Mouse (Mus musculus): ENCODE measurements around the gene Cog5.
A peak's percentile ranks its signal among the peaks of the same experiment; 100 is the strongest.
"Not testable (repeated sequence)": the region's sequence is repeated elsewhere in the genome, so short reads cannot be mapped to it uniquely, and the experiment has no call there.

Cog5 gene

DNA sequence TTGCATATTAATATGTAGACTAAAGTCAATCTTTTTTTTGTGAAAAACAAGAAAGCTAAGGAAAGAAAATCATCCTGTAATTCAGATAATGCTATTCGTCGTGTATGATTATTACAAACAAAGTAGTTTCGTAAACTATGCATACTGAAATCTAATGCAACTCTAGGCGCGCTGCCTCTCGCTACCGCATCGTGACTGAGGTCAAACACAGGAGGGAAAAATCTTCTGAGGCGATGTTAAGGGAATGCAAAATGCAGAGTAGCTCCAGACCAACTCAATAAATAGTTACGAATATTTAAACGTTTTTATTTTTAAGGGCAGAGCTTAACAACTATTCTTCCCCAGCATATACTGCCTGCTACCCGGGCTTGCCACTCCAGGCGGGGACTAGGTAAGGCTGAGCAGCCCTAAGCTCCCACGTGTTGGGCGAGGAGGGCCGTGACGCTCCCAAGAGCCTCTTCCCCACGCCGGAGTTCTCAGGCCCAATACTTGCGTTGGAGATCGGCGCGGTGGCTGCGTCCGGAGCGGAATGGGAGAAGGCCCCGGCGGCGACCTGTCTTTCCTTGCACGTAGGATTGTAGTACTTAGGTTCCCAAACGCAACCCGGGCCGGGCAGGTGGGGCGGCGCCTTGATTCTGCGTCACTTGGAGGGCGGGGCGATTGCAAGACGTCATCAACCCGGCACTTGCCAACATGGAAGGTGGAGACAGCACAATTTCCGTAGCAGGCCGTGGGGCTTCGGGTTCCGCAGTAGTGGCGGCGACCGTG, at the start of gene Cog5, which contains the start of gene Dus4l:
Gene Cog5 (plus strand): TSS at position 673 of the 768 bp plus-strand sequence.
Gene Dus4l (minus strand): TSS at position 630 of the 768 bp plus-strand sequence.
- peak; percentile 96 for DNase-seq

DNA sequence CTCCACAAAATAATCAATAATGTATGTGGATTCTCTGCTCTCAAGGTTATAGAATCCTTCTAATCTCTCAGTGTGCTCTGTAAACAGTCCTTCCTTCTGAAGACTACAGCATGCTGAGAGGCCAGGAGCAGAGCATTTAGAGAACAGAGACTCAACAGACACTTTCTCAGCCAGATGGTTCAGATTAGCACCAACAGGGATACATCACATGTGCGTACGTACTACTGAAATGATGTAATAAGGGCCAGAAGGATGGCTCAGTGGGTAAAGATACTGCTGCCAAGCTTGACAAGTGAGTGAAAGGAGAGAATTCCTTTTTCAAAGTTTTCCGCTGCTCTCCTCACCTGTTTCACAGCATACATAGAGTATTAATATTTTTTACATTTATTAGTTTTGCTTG, 49.8 kb upstream of the Cog5 start:
- DNase-seq = no peak

DNA sequence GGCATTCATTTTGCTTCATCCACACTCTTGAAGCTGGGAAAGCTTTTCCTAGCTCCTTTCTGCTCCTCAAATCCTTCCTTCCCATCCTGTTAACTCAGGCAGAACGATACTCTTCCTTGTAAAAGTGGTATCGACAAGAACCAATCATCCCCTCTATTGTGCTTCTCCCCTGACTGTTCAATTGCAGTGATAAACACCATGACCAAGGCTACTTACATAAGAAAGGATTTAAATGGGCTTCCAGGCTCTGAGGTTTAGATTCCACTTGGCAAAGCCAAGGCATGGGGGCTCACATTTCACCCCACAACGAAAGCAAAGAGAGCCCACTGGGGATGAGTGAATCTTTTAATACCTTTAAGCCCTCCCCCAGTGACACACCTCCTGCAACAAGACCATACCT, 46.5 kb upstream of the Cog5 start:
- no peak for DNase-seq

DNA sequence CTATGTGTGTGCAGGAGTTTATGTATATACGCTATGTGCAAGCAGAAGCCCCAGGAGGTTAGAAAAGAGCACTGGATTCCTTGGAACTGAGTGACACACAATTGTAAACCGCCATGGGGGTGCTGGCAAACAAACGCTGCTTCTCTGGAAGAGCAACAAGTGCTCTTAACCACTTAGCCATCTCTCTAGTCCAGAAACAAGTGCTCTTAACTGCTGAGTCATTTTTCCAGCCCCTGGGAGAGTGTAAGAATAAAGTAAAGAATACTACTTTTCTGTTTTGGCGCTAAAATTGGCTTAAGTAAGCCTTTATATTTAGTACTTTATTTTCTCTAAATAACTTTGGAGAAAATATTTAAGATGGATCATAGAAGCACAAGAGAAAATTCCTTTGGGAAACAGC, 41.3 kb upstream of the Cog5 start:
- DNase-seq = no peak

DNA sequence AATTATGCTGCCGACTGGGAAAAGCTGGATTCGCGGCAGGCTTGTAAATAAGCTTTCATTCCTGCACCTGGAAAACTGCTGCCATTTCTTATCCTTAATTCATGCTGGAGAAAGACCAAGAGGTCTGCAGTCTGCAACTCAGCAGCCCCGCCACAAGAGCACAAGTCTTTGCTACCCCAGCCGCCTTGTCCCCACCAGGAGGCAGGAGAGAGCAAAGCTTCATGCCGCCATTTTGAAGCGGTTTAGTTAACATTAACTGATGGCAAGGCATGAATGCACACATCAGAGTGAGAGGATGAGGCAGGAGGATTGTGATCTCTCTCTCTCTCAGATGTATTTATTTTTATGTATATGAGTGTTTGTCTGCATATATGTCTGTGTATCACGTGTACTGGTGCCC, 34.6 kb upstream of the Cog5 start:
- DNase-seq = no peak

DNA sequence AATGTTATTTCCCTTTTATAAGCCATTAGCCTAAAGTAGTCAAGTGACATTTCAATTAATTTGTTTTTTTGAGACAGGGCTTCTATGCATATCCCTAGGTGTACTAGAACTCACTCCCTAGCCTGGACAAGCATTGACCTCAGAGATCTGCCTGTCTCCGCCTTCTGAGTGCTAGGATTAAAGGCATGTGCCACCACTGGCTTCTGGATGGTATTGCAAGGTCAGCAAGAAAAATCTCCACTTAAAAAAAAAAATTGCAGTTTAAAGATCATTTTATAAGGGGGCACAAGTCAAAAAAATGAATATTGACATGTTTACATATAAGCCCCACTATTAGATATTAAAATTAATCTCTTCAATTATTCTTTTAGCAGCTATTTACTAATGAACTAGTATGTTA, 29.7 kb upstream of the Cog5 start:
- no peak for DNase-seq

DNA sequence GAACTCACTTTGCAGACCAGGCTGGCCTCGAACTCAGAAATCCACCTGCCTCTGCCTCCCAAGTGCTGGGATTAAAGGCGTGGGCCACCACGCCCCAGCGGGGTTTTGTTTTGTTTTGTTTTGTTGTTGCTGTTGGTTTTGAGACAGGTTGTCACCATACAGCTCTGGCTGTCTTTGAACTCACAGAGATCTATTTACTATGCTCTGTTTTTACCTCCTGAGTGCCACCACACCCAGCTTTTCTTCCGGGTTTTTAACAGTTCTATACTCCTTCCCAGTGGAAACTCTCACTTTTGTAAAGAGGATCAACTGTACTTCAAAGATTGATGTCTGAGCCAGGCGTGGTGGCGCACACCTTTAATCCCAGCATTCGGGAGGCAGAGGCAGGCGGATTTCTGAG, 26.3 kb upstream of the Cog5 start:
- DNase-seq = not testable (repeated sequence)

DNA sequence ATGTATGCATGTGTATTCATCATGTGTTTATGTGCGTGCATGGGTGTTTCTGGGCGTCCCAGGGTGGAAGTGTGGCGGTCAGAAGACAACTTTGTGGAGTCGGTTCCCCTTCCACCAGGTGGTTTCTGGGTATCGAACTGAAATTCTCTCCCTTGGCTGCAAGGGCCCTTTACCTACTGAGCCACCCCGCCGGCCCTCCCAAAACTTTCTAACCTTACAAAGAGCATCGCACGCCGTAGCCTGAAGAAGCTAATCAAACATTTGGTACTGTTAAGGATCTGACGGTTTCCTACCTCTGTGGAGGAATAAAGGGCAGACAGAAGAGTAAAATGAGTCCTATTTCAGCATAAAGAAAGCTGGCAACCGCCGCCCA, 20.7 kb upstream of the Cog5 start:
- peak; percentile 24 for DNase-seq

DNA sequence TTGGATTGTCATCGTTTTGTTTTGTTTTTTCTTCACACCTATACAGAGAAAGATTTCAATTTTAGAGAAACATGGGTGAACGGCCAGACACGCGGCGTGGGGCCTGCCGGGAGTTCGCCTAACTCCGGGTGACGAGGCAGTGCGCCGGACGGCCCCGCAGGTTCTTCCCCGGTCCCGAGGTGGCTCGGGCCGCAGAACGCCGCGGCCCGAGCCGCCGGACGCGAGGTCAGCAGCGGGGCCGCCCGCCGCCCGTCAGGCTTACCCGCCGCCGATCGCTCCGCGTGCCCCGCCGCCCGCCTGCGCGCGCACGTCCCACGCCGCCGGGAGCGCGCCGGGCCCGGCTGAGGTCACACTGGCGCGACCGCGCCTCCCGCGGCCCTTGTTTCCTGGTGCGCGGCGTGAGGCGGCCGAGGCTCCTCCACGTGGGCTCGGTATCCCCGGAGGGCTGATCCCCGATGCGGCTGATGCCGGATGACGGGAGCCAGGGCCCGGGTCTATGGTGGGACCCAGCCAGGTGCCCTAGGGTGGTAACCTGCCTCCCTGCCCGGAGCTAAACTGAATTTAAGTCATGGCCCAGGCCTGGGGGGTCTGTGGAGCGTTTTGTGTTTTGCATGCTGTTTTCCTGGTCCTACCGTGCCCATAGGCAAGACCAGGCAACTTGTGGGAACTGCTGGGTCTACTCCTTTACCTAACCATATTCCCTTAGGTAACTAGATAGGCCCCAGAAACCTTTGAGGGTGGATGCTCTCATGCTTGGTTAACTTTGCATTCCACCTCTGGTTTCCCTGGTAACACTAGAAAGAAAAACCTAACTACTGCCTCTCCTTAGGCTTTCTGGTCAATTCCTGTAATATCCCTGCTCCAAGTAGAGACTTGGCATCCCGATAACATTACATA, 20.1 kb upstream of the Cog5 start, which contains the start of gene Bcap29:
Gene Bcap29 (minus strand): TSS at position 316 of the 897 bp plus-strand sequence.
- DNase-seq = peak; percentile 85

DNA sequence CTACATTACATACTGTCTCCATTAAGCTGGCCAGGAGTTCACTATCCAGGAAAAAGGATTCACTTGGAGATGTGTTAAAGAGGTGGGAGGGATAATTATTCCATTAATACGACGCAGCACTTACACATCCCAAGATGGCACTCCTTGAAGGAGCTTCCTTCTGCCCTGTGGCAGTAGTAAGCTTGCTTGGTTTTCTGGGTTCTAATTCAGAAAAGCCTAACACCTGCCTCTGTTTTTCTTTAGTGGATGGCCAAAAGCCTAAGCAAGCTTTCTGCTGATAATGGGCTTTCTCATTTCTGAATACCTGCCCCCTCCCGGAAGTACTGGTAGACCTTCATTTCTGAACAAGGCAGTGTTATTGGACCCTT, 19.4 kb upstream of the Cog5 start:
- peak; percentile 1 for DNase-seq

DNA sequence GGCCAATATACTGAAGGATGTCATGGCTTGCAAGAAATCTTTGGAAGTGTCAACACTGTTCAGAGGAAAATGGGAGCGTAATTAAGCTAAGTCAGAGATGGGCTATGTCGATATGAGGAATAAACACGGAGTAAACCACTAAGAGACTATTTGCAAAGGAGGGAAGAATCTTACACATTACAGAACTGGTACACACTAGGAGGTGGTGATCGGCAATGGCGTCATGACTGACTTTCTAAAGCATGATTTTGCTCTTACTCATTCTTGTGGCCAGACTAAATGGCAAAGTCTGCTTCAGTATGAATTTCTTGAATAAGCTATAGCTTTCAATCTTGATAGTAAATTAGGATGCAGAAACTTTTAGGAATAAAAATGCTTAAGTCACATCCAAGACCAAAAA, 1.1 kb upstream of the Cog5 start:
- DNase-seq = no peak

DNA sequence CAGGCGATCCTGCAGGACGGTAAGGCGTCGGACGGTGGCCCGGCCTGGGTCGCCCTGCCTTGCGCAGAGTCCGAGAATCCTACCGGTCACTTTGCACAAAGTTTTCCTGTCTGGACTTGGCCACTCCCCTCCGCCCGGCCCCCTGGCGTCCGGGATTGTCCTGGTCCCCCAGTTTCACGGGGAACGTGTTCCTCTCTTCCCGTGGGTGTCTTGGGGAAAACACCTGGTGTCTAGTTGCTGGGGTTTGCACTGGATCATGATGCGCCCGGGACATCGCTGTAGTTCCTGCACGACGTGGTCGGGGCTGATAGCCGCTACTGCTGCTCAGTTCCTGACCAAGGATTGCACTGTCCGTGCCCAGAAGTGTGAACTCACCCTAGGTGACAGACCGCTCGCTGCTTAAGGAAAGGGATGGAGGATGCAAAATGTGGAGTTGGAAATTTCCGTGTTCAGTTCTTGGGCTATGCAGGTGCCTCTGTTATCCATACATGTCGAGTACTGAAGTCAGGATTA, 352 bp downstream of the Cog5 start:
- no peak for DNase-seq

DNA sequence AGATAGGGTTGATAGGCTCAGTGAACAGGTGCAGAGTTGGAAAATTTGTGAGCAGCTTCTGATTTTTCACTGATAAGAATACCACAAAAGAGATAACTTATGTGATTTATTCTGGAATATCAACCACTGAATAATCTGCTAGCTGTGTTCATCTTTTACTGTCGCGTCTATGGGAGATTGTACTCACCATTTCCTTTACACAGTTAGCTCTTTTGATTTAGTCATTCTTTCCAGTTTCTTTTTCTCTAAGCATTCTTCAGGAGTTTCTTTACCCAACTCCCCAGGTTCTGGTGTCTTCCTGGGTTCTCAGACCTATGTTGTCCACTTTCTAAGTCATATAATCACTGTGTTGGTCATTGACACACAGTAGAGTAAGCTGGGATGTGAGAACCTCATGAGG, 2.2 kb downstream of the Cog5 start:
- no peak for DNase-seq

DNA sequence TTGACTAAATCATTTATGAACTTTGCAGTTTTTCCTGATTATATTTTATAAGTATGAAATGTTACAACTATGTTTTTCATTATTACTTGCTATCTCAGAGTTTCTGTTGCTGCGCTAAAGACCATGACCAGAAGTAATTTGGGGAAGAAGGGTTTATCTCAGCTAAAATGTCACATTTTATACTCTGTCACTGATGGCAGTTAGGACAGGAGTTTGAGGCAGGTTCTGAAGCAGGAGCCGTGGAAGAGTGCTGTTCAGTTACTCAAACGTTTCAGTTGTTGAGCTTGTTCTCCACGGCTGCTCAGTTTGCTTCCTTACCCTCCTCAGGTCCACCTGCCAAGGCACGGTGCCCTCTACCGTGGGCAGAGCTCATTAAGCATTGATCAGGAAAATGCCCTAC, 11.3 kb downstream of the Cog5 start:
- no peak for DNase-seq

DNA sequence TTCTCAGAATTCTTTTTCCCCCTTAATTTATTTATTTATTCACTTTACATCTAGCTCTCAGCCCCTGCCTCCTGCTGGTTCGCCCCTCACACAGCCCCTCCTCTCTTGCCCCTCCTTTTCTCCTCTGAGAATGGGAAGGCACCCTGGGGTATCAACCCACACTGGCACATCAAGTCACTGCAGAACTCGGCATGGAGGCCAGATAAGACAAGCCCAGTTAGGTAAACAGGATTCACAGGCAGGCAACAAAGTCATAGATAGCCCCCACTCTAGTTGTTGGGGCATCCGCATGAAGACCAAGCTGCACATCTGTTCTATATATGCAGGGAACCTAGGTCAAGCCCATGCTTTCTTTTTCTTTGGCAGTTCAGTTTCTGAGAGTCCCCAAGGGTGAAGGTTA, 12.5 kb downstream of the Cog5 start:
- no peak for DNase-seq

DNA sequence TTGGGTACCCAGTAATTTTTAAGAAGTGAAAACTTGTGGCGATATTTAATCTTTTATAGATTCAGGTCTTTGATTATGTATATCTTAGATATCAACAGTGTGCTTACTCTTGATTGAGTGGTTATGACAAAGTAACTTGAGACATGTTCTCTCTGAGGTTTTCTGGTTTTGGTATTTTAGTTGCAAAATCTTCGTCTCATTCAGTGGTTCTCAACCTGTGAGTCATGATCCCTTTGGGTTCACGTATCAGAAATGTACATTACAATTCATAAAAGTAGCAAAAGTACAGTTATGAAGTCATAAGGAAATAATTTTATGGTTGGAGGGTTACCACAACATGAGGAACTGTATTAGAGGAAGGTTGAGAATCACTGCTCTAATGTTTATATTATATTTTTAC, 32.0 kb downstream of the Cog5 start:
- DNase-seq = no peak

DNA sequence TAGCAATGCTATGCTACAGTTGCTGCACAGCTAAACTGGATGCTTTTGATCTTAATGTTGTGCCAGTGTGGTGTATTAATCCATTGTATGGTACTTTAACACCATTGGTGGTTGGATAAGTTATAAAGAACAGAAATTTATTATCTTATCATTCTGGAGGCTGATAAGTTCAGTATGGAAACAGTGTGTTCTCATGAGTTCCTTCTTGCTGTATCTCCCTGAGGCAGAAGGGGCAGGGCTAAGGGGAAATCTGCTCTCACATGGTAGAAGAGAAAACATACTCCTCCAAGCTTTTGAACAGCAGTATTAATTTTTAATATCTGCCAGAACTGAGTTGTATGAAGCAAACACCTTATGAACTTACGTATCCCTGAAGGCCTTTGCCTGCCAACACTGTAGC, 38.6 kb downstream of the Cog5 start:
- DNase-seq = no peak

DNA sequence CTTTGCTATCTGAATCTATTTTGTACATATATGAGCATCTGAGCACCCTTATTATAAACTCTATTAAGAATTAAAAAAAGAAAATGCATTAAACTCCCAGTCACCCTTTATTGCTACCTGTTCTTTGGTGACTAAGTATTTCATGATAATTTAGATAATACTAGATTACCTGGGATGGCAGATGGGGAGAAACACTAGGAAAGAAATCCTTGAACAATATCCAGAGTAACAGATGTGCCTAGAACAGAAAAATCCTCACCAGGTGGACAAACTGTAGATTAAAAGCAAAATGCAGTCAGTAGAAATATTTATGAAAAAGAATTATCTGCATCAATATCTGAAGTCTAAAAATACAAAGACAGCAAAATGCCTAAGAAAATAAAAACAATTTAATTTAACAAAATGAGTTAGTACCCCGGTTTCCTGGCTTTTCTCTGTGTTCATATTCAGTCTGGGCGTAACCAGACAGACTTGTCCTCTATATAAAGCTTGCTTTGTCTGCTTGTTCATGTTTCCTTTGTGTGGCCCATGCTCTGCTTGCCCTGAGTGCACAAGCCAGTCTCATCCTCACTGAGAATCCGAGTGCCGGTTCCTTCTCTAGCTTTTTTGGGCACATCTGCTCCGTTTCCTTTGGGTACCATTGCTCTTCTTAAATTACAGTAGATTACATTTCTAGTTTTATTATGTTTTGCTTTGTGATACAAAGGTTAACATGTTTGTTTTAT, 46.1 kb downstream of the Cog5 start:
- DNase-seq = no peak

DNA sequence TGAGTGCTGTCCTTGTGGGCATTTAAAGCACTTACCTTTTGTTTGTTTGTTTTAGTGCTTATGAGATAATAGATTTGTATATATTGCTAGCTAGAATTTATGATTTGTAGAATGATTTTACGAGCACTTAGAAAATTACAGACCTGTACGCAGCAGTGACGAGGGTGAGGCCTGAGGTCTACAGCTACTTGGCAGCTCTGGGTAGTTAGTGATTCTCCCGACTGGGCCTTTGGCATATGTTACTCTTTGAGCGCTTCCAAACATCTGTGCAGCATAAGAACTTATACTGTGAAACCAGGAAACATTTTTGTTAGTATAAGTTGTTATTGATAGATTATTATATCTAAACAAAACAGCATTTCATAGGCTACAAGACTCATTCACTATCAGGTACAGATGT, 46.7 kb downstream of the Cog5 start:
- DNase-seq = no peak

DNA sequence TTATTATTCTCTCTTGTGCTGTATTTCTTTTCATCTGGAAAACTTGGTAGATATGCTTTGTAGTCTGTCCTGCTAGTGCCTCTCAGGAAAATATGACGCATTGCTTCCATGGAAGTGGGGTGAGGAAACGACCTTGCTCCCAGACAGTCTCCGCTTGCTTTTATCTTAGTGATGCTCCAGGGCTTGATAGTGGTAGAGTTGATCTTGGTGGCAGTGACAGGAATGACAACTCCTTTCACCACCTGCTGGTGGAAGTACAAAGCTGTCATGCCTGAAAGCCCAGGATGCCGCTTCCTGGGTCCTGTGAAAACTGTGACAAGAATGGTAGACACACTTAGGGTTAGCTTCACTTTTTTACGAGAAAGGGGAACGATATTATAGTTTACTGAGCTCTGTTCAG, 49.2 kb downstream of the Cog5 start:
- no peak for DNase-seq

DNA sequence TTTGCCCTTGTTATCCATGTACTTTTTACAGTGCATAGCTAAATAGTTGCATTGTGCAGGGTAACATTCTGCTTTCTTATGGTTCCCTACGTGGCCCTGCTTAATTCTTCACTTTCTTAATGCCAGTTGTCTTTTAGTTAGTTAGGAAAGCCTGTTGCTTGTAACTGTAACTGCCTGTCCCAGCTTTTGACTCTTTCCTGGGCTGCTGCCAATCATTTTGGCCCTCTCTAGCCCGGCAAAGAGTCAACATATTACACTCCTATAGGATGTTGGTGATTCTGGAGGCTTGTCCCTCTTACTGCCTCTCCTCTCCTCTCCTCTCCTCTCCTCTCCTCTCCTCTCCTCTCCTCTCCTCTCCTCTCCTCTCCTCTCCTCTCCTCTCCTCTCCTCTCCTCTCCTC, 51.5 kb downstream of the Cog5 start:
- DNase-seq = no peak

DNA sequence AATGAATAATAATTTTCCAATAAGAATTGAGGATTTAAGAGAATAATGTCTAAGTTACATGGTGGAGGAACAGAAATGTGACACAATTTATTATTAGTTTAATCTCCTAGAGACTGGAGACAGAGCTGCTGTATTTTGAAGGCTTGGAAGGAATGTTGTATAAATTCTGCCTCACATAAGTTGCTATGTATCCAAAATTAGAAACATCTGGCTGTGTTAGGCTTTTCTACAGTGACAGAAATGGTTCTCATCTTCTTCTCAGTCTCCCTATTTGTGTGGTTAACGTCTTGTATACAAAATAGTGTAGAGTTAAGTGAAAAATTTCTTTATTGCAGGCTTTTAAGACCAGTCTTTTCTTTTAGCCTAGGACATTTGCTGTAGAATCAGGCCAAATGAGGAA, 52.9 kb downstream of the Cog5 start:
- no peak for DNase-seq

DNA sequence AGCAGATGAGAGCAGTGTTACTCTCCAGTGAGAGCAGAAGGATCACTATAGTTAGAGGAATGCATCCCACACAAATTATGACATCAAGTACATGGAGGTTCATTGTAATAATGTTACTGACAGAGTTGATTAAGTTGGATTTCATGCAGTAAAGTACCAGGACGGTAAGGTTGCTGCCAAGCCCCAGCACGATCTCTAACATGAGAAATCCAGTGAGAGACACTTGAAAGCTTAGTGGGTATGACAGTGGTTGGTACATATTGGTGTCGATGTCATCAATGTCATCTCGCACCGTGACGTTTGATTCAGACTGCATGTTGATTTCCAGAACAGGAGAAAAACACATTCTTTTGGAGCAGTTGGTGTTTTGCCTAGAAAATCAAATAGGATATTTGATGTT, 55.0 kb downstream of the Cog5 start:
- no peak for DNase-seq
